Mouse (Mus musculus): ENCODE data around the gene Pnma5.

DNA sequence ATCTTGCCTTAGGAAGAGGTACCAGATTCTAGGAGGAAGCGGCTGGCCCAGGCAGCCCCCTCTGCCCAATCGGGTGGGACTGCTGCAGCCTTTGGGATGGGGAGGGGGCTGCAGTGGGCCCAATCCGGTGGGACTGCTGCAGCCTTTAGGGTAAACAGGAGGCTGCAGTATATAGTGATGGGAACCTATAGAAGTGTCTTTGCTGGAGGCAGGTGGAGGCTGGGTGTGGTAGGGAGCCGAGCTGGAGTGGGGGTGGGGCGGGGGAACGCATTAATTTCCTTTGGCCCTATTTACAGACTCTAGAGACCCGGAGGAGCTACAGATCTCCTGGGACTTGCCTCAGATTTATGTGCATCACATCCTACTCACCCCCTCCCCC, 27.5 kb upstream of the Pnma5 start, which contains the start of gene Pnma3:
- TF ChIP-seq CTCF (IDR thresholded peaks at IDR 0.05; ENCODE audit: low read depth) (no peak), EP300 (IDR thresholded peaks at IDR 0.05; ENCODE audit: low read depth) (no peak)

Measured in liver, embryonic 14.5 days (tissue).